Mouse (Mus musculus): Measurements from ENCODE around the gene Gtf2f2.

- TF ChIP-seq REST (IDR thresholded peaks at IDR 0.05; ENCODE audit: insufficient read depth, insufficient read length) (no peak), POLR2A (IDR thresholded peaks at IDR 0.05; ENCODE audit: insufficient read length, low read depth) (no peak), MAX (IDR thresholded peaks at IDR 0.05; ENCODE audit: low read depth) (no peak), USF1 (IDR thresholded peaks at IDR 0.05; ENCODE audit: low read depth) (no peak), MYOG (IDR thresholded peaks at IDR 0.05; ENCODE audit: control insufficient read depth in 1 of 3, insufficient read depth in 1 of 3, insufficient read length in 2 of 3, low read depth in 2 of 3) (no peak), CEBPB (IDR thresholded peaks at IDR 0.05; ENCODE audit: insufficient read depth, poor library complexity, severe bottlenecking) (no peak)
Measured at GRCm38 (mm10) chr14:76024641-76025040, 14.0 kb upstream of the Gtf2f2 start.
